Comparison of ENCODE assay signal across 21 mouse cellular contexts in genomic region chr17:65571466-65571865, GRCm38 (mm10). TPM values are rescaled to one million over a fixed set of nuclear protein-coding genes. Genes with fewer than 3 reads are reported as not detected.
DNase-seq lines count a peak whose midpoint lies in the region; ATAC-seq and TF ChIP-seq lines count a peak whose summit lies in the region.
"Had no signal": no experiment of that assay in that cellular context is flagged by ENCODE, and none has a peak within 500 bp of the region (broad histone marks: within the 10 kb centered on the region; RNA-seq: fewer than 3 reads in every experiment).

No protein-coding gene starts in this region.

- no peaks in the 10 kb centered on the region for H3K79me2 ChIP-seq in heart, adult 2 months (replicated peaks; ENCODE audit: control insufficient read depth, insufficient read depth, low read length)

- H3K4me3 ChIP-seq in heart, adult 2 months, result no peak overlapping the region
- H3K4me3 ChIP-seq in heart, embryonic 11.5 days (ENCODE audit: low read depth, low read length), result no peak overlapping the region
- H3K4me3 ChIP-seq in hindbrain, embryonic 16.5 days (ENCODE audit: low read length), result no peak overlapping the region
- H3K4me3 ChIP-seq in hindbrain, embryonic 14.5 days (replicated peaks; ENCODE audit: low read length), result no peak overlapping the region
- H3K4me3 ChIP-seq in left cerebral cortex, adult 2 months, result no peak overlapping the region
- no peak overlapping the region for H3K4me3 ChIP-seq in liver, embryonic 11.5 days (ENCODE audit: low read depth, low read length)
- H3K4me3 ChIP-seq: forebrain, embryonic 12.5 days; limb, embryonic 13.5 days; midbrain, embryonic 10.5 days had no signal

- in situ Hi-C loops in Patski (cut with MboI; ENCODE audit: low pct_unique_long_range_greater_than_20kb), result loop anchor here (25.0 kb wide), 1 partner anchor 959 kb away; the partner anchor contains the start of gene Man2a1

- POLR2A ChIA-PET in Patski (lab: Charles Lee), result no interaction called here

- H3K4me2 ChIP-seq in heart, embryonic 11.5 days, result no peak overlapping the region
- no peak overlapping the region for H3K4me2 ChIP-seq in hindbrain, embryonic 16.5 days (ENCODE audit: low read length)
- H3K4me2 ChIP-seq in hindbrain, embryonic 14.5 days (replicated peaks), result no peak overlapping the region
- no peak overlapping the region for H3K4me2 ChIP-seq in liver, embryonic 11.5 days
- H3K4me2 ChIP-seq: forebrain, embryonic 12.5 days; limb, embryonic 13.5 days had no signal

- DNase-seq in heart, adult 2 months, result peak in 1 of 2 experiments; percentile 15
- no peak for DNase-seq in hindbrain, embryonic 14.5 days (ENCODE audit: low spot score)
- no peak for DNase-seq in Patski (ENCODE audit: low read depth, low spot score)
- peak; percentile 26 to 34 for DNase-seq in adrenal gland, postnatal 36 days
- no peak for DNase-seq in left cerebral cortex, adult 2 months (ENCODE audit: extremely low spot score in 1 of 2, low spot score in 2 of 2)
- no peak for DNase-seq in liver, embryonic 11.5 days (ENCODE audit: low spot score)
- DNase-seq: right cerebral cortex, adult 18-20 months; thymus, adult 2 months had no signal

- CTCF ChIA-PET in Patski (lab: Charles Lee), result no interaction called here

- no peaks in the 10 kb centered on the region for H3K27me3 ChIP-seq in heart, adult 2 months (ENCODE audit: control insufficient read depth, insufficient read depth, low read length)
- H3K27me3 ChIP-seq in heart, embryonic 11.5 days (ENCODE audit: control insufficient read depth, insufficient read depth, low read length), result no peaks in the 10 kb centered on the region
- H3K27me3 ChIP-seq in hindbrain, embryonic 16.5 days (replicated peaks; ENCODE audit: control insufficient read depth, insufficient read depth, low read length), result no peaks in the 10 kb centered on the region
- H3K27me3 ChIP-seq in hindbrain, embryonic 14.5 days (ENCODE audit: control insufficient read depth, insufficient read depth, low read length), result no peaks in the 10 kb centered on the region
- no peaks in the 10 kb centered on the region for H3K27me3 ChIP-seq in Patski
- no peaks in the 10 kb centered on the region for H3K27me3 ChIP-seq in liver, embryonic 11.5 days (replicated peaks; ENCODE audit: control insufficient read depth, insufficient read depth, low read length)
- H3K27me3 ChIP-seq: forebrain, embryonic 12.5 days; limb, embryonic 13.5 days had no signal

- no peak overlapping the region for H3K9ac ChIP-seq in heart, adult 2 months (ENCODE audit: low read depth, low read length)
- no peak overlapping the region for H3K9ac ChIP-seq in heart, embryonic 11.5 days (ENCODE audit: low read depth, low read length)
- H3K9ac ChIP-seq in hindbrain, embryonic 16.5 days (ENCODE audit: low read depth, low read length), result no peak overlapping the region
- no peak overlapping the region for H3K9ac ChIP-seq in hindbrain, embryonic 14.5 days
- H3K9ac ChIP-seq in liver, embryonic 11.5 days (ENCODE audit: low read depth, low read length), result no peak overlapping the region
- H3K9ac ChIP-seq: forebrain, embryonic 12.5 days; limb, embryonic 13.5 days; liver, embryonic 14.5 days had no signal

- no peaks in the 10 kb centered on the region for H3K9me3 ChIP-seq in heart, embryonic 11.5 days (replicated peaks; ENCODE audit: control insufficient read depth, low read length)
- no peaks in the 10 kb centered on the region for H3K9me3 ChIP-seq in hindbrain, embryonic 16.5 days (ENCODE audit: control insufficient read depth, low read length)
- H3K9me3 ChIP-seq in hindbrain, embryonic 14.5 days (ENCODE audit: control insufficient read depth, low read length), result no peaks in the 10 kb centered on the region
- H3K9me3 ChIP-seq in liver, embryonic 11.5 days (ENCODE audit: control insufficient read depth, low read length), result no peaks in the 10 kb centered on the region
- H3K9me3 ChIP-seq: forebrain, embryonic 12.5 days; limb, embryonic 13.5 days; midbrain, embryonic 10.5 days had no signal

- peaks cover 6% of the 10 kb centered on the region for H3K4me1 ChIP-seq in heart, adult 2 months (ENCODE audit: control insufficient read depth, insufficient read depth, low read length)
- peaks cover 7% of the 10 kb centered on the region for H3K4me1 ChIP-seq in heart, embryonic 11.5 days (ENCODE audit: control insufficient read depth, insufficient read depth, low read length)
- H3K4me1 ChIP-seq in hindbrain, embryonic 16.5 days (ENCODE audit: control insufficient read depth, insufficient read depth, low read depth, low read length), result no peaks in the 10 kb centered on the region
- H3K4me1 ChIP-seq in hindbrain, embryonic 14.5 days (replicated peaks; ENCODE audit: control insufficient read depth, insufficient read depth, low read length), result no peaks in the 10 kb centered on the region
- H3K4me1 ChIP-seq in liver, embryonic 11.5 days (replicated peaks; ENCODE audit: control insufficient read depth, insufficient read depth, low read length), result no peaks in the 10 kb centered on the region
- H3K4me1 ChIP-seq: forebrain, embryonic 12.5 days; midbrain, embryonic 10.5 days had no signal

- 53% methylated on average over 8 of the region's 8 CpGs for WGBS in heart, adult 2 months
- WGBS in heart, embryonic 11.5 days (ENCODE audit: insufficient replicate concordance), result 63% methylated on average over 8 of the region's 8 CpGs
- 90% methylated on average over 8 of the region's 8 CpGs for WGBS in hindbrain, embryonic 16.5 days
- WGBS in hindbrain, embryonic 14.5 days, result 90% methylated on average over 8 of the region's 8 CpGs
- 78% methylated on average over 8 of the region's 8 CpGs for WGBS in liver, embryonic 11.5 days

- TF ChIP-seq EP300 in heart, adult 2 months (IDR thresholded peaks at IDR 0.05; ENCODE audit: insufficient read depth, low read depth, low read length), result no peak

- intact Hi-C loops in heart, adult 2 months (cut with DNase I), result no loop called here
- intact Hi-C loops in left cerebral cortex, adult 2 months (cut with DNase I), result no loop called here

- no peak for TF ChIP-seq POLR2A in heart, adult 2 months (IDR thresholded peaks at IDR 0.05; ENCODE audit: insufficient read depth, low read depth, low read length)

- peak overlapping the region; percentile 76 for H3K27ac ChIP-seq in heart, adult 2 months
- no peak overlapping the region for H3K27ac ChIP-seq in heart, embryonic 11.5 days (ENCODE audit: low read depth, low read length)
- H3K27ac ChIP-seq in hindbrain, embryonic 16.5 days (ENCODE audit: low read depth, low read length), result no peak overlapping the region; the same call in 1 of the 2 replicates
- H3K27ac ChIP-seq in hindbrain, embryonic 14.5 days, result no peak overlapping the region
- no peak overlapping the region for H3K27ac ChIP-seq in left cerebral cortex, adult 2 months
- no peak overlapping the region for H3K27ac ChIP-seq in liver, embryonic 11.5 days (ENCODE audit: low read depth, low read length)
- H3K27ac ChIP-seq: forebrain, embryonic 12.5 days; hindbrain, postnatal 0 days; limb, embryonic 13.5 days; liver, embryonic 14.5 days; macrophage; midbrain, embryonic 10.5 days had no signal

- ATAC-seq in heart, embryonic 11.5 days (replicated peaks; ENCODE audit: insufficient number of reproducible peaks, low FRiP score, low TSS enrichment), result no peak
- 0 out of 2 replicates have a peak, but pooled peaks have one; percentile 10 for ATAC-seq in hindbrain, embryonic 16.5 days
- ATAC-seq in hindbrain, embryonic 14.5 days (ENCODE audit: low FRiP score), result no peak
- ATAC-seq in Patski, result peak; percentile 5
- no peak for ATAC-seq in liver, embryonic 11.5 days (replicated peaks; ENCODE audit: low FRiP score)
- ATAC-seq: hindbrain, postnatal 0 days; intestine, postnatal 0 days had no signal

- TF ChIP-seq CTCF in heart, adult 2 months (IDR thresholded peaks at IDR 0.05), result no peak
- TF ChIP-seq CTCF in Patski (IDR thresholded peaks at IDR 0.05), result no peak
- no peak for TF ChIP-seq CTCF in left cerebral cortex, adult 2 months (IDR thresholded peaks at IDR 0.05)

- no peaks in the 10 kb centered on the region for H3K36me3 ChIP-seq in heart, adult 2 months (ENCODE audit: control insufficient read depth, insufficient read depth, low read length)
- H3K36me3 ChIP-seq in heart, embryonic 11.5 days (ENCODE audit: control insufficient read depth, insufficient read depth, low read length), result no peaks in the 10 kb centered on the region
- H3K36me3 ChIP-seq in hindbrain, embryonic 16.5 days (ENCODE audit: control insufficient read depth, insufficient read depth, low read length), result no peaks in the 10 kb centered on the region
- H3K36me3 ChIP-seq in hindbrain, embryonic 14.5 days (replicated peaks; ENCODE audit: control insufficient read depth, insufficient read depth), result no peaks in the 10 kb centered on the region
- no peaks in the 10 kb centered on the region for H3K36me3 ChIP-seq in liver, embryonic 11.5 days (ENCODE audit: control insufficient read depth, insufficient read depth, low read length)
- H3K36me3 ChIP-seq: forebrain, embryonic 12.5 days; limb, embryonic 13.5 days; midbrain, embryonic 10.5 days had no signal

RNA-seq across cellular contexts. Expression of gene Tmem232, which starts 30.9 kb away (rescaled TPM):
- total RNA-seq in heart, adult 2 months (2021), result not detected
- polyA plus RNA-seq in heart, adult 2 months (2012; rRNA removed), result 0.14 and 0.23 TPM in 2 replicates
- 0.23 and 0.34 TPM in 2 replicates for polyA plus RNA-seq in heart, embryonic 11.5 days (2014; fragmentation: Nextera tagmentation; extraction: Ambion mirVana)
- 0.51 and 0.68 TPM in 2 replicates for polyA plus RNA-seq in hindbrain, embryonic 16.5 days (2015; fragmentation: Nextera tagmentation; extraction: Ambion mirVana)
- polyA plus RNA-seq in hindbrain, embryonic 14.5 days (2014; fragmentation: Nextera tagmentation; extraction: Ambion mirVana), result 0.62 and 0.74 TPM in 2 replicates
- polyA plus RNA-seq in Patski (2021), result not detected
- total RNA-seq in adrenal gland, postnatal 36 days (2021), result not detected
- total RNA-seq in left cerebral cortex, adult 2 months (2021), result 1 to 10 TPM; 1.8 to 2.4 TPM
- polyA plus RNA-seq in liver, embryonic 11.5 days (2014; fragmentation: Nextera tagmentation; extraction: Ambion mirVana), result not detected in 2 replicates
- total RNA-seq: common myeloid progenitor, adult 5-6 weeks; neutrophil, adult 5-6 weeks had no signal
- polyA plus RNA-seq: embryonic facial prominence, embryonic 11.5 days; forebrain, embryonic 12.5 days; intestine, postnatal 0 days; large intestine, adult 2 months; liver, embryonic 14.5 days; macrophage; midbrain, embryonic 10.5 days; thymus, adult 2 months had no signal

RNA-seq across cellular contexts. Expression of gene Vapa, which starts 41.9 kb away (rescaled TPM):
- total RNA-seq in heart, adult 2 months (2021), result 10 to 100 TPM; 86.1 to 91.4 TPM
- polyA plus RNA-seq in heart, adult 2 months (2012; rRNA removed), result 14.3 and 21.0 TPM in 2 replicates
- 172 and 173 TPM in 2 replicates for polyA plus RNA-seq in heart, embryonic 11.5 days (2014; fragmentation: Nextera tagmentation; extraction: Ambion mirVana)
- 250 and 257 TPM in 2 replicates for polyA plus RNA-seq in hindbrain, embryonic 16.5 days (2015; fragmentation: Nextera tagmentation; extraction: Ambion mirVana)
- 292 and 314 TPM in 2 replicates for polyA plus RNA-seq in hindbrain, embryonic 14.5 days (2014; fragmentation: Nextera tagmentation; extraction: Ambion mirVana)
- polyA plus RNA-seq in Patski (2021), result 141 TPM
- total RNA-seq in adrenal gland, postnatal 36 days (2021), result 100 to 1,000 TPM; 162 to 182 TPM
- total RNA-seq in left cerebral cortex, adult 2 months (2021), result 100 to 1,000 TPM; 150 to 151 TPM
- 158 and 163 TPM in 2 replicates for polyA plus RNA-seq in liver, embryonic 11.5 days (2014; fragmentation: Nextera tagmentation; extraction: Ambion mirVana)

Comparison
In these comparisons a context has a peak if more than half of its experiments do, and no peak if none do; other contexts are left out.
1. ATAC-seq: peak in hindbrain, embryonic 16.5 days (single experiment) and Patski (single experiment); none in heart, embryonic 11.5 days (single experiment), hindbrain, embryonic 14.5 days (single experiment) and liver, embryonic 11.5 days (single experiment).
2. DNase-seq: peak in adrenal gland, postnatal 36 days (2 of 2); none in hindbrain, embryonic 14.5 days (single experiment), Patski (single experiment), left cerebral cortex, adult 2 months (0 of 2) and liver, embryonic 11.5 days (single experiment).